Mouse (Mus musculus): ENCODE data around the gene Cblb.
A peak's percentile ranks its signal among the peaks of the same experiment; 100 is the strongest.

Cblb gene

DNA sequence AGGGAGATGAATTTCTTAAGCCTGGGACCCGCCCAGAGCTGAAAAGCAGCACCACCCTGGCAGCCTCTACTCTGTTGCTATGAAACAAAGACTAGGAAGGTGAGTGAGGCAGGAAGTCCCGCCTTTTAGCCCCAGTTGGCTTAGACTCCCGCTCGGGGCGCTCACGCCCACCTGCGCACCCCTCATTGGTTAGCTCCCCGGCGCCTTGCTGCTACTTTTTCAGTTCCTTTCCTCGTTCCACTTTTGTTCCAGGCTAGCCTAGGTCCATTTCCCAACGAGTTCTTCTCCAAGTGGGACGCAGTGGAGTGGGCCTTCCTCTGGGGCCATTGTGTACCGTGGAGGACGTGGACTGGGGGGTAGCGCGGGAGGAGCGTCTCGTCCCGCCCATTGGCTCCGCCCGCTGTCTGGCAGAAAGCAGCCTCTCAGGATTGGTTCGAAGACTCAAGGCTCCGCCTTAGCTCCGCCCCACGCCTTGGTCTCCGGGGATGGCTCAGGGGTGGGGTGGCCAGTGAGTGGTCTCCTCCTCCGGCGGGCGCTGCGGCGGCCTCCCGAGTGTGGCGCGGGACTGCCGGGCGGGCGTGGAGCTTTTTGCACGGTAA, at the start of gene Cblb:
Gene Cblb, plus strand, starts transcription at position 135 of the 599 bp plus-strand sequence.
- DNase-seq (ENCODE audit: low spot score), result peak; percentile 97

DNA sequence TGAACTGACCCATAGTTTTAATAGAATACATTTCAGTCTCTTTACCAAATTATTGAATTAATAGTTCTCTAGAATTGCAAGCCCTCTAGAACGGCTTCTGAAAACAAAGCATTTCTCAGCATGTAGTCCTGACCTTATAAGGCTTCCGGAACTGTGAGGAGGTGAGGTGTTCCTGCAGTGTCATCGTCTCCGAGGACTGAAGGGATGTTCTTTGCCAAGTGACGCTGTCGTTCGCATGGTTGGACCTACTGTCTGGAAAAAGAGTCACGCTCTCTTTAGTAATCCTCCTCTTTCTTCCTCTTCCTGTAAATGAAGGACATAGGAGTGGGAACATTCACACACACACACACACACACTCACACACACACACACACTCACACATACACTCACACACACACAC, 45.6 kb upstream of the Cblb start:
- DNase-seq (ENCODE audit: low spot score), result no peak

DNA sequence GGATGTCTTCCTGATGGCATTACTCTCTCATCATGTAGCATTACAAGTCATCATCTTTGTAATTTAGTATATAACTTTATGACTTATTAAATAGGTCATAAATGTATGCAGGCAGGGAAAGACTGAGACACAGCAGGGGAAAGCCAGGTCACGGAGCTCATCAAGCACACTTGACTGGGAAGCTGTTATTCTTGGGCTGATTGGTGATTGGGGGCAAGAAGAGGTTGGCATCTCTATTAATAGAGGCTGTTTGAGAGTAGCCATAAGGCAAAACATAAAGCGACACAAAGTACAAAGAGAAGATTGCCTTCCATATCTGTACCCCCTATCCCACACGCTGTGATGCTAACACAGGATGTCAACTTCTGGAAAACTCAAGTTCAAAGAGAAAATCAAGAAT, 44.8 kb upstream of the Cblb start:
- no peak for DNase-seq (ENCODE audit: low spot score)

DNA sequence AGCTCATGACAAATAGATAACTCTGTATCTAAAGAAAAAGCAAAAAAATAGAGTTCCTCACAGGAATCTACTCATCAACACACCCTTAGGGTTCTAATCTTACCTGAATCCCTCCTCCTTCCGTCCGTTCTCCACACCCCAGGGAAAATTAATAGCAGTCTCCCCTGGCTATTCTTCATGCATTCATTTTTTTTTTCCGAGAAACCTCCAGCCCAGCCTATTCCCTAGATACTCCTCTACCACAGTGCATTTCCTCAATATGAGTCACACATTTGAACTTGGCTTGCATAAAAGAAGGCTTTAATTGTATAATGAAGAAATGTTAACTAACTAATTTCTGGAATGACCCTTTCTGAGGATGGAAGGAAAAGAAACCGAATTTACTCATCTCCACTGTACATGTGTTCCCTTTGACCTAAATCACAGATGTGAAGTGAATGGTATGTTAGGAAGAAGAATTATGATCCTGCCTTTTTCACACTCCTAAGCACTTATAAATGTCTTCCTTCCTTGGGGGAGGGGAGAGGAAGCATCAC, 43.9 kb upstream of the Cblb start:
- no peak for DNase-seq (ENCODE audit: low spot score)

DNA sequence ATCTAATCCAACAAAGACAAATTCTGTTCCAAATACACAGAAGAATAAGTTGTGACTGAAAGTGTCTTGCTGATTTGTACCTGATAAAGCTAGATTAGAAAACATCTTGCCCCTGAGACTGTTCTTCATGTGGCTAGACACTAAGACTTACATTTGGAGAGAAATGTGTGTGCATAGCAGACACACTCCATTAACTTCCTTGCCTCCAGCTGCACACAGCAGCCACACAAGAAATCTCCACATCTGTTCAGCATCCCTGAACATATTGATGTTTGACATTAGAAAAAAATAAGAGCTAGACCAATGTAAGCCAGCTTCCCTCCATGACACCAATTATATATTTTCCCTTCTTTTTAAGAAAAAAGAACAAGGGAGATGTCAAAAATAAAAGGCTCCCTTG, 43.0 kb upstream of the Cblb start:
- DNase-seq (ENCODE audit: low spot score), result no peak

DNA sequence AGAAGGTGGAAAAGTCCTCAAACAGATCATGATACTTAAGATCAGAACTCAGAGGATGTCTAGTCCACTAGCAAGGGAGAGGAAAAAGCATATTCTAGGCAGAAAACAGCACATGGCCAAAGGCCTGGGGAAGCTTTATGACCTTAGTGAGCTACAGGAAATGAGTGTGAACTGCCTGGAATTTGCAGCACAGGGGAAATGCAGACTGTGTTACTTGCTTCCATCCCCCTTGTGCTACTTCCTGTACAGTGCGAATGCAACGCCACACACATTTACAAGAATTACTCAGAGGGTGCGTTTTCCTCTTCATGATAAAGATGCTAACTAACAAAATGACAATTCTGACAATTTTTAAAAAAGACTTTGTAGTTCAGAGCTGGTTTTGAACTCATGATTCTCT, 41.8 kb upstream of the Cblb start:
- no peak for DNase-seq (ENCODE audit: low spot score)

DNA sequence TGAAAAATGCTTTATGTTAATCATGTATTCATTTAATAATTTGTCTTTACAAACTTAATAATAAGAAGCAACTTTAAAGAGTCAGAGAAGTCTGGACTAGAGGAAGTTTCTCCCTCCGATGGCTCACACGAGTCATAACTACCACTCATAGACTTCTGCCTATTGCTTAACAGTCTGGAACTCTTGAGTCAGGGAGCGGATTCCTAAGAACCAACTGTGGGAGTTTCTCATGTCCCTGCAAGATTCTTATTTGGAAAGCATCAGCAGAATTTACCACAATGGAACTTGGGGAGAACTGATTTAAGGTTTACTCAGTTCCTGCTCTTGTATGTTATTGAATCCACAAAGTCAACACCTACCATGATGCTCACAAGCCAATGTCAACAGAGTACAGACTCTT, 31.0 kb upstream of the Cblb start:
- no peak for DNase-seq (ENCODE audit: low spot score)

DNA sequence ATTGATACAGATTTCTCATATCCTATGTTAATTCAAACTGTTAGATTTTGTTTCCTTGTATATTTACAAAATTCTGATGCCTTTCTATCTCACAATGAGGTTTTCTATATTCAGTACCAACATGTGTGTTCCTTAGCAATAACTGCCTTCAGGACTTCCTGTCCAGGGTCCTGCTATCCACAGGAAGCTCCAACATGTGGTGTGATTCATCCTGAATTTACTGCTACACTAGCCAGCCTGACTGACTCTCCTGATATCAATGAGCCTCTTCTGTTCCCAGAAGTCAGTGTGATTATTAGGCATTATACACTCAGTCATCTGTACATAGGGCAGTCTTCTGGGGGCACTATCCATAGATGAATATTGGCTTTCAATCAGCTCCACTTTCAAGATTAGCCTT, 30.2 kb upstream of the Cblb start:
- DNase-seq (ENCODE audit: low spot score), result no peak

DNA sequence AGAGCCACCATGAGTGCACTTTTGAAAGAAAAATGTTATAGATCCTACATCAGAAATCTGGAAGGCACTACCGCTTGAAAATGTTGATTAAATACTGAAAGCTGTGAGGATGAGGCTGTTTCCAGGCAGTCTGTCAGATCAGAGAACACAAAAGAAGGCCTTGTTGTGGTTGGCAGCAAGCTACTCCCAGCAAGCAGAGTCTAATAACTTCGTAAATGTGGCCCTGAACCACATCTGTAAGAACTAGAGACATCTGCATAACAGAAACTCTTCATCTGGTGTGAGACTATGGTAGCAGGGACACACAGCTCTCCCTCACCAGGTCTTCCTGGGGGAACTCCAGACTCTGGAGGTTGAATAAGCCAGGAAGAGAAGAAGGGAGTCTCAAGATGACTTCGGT, 24.0 kb upstream of the Cblb start:
- DNase-seq (ENCODE audit: low spot score), result no peak

DNA sequence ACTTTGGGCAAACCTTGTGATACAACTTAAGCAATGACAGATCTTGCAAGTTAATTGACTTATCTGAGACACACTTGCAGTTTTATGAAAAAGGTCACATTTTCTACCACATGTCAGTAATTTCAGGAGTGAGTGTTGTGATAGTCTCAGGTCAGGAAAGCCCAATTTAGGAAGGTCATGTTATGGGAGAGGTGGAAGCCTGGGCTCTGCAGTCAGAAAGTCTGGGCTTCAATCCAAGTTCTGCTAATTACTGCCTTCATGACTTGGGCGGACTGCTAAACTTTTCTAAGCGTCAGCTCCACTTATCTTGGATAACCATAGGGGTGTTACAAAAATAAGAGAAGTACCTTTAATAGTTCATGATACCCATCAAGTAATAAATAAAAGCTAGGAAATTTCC, 22.6 kb upstream of the Cblb start:
- no peak for DNase-seq (ENCODE audit: low spot score)

DNA sequence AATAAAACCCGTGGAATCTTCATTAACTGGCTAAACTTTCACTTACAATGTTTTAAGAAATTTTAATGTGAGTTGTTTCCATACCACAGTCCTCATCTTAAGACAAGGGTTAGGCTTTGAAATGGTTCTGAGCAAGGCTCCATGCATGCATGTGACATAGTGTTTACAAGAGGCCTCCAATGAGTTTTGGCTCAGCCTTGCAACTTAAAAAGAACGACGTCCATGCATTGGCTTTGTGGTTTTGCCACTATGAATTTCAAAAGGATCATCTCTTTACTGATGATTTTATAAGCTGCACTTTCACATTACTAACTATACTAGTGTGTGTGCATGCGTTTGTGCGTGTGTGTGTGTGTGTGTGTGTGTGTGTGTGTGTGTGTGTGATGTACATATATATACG, 21.6 kb upstream of the Cblb start:
- no peak for DNase-seq (ENCODE audit: low spot score)

DNA sequence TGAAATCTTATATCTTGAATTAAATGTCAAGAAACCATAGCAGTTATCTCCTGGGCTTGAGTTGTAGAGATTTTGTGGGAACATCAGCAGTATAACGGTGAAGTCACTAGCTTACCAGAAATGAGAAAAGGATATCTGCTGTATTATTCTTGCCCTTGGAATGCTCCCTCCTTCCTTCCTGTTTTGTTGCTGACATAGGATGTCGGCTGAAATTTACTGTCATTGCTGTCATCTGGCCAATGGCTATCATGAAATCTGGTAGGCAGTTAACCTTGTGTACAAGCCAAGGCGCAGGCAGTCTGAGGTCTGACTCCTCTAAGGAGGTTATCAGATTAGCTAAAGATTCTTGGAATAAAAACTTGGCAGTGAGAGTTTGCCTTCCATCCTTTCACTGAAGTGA, 18.0 kb upstream of the Cblb start:
- DNase-seq (ENCODE audit: low spot score), result peak; percentile 53

DNA sequence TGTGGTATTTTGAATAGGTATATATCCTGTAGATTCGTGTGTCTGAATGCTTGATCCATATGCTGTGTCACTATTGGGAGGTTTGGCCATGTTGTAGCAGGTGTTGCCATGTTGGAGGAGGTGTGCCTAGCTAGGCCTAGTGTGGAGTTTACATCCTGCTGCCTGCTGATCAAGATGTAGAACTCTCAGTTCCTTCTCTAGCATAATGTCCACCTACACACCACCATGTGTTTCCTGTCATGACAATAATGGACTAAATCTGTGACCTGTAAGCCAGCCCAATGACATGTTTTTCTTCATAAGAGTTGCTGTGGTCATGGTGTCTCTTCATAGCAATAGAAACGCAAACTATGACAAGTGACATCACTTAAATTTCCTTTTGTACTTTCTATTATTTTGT, 17.2 kb upstream of the Cblb start:
- no peak for DNase-seq (ENCODE audit: low spot score)

DNA sequence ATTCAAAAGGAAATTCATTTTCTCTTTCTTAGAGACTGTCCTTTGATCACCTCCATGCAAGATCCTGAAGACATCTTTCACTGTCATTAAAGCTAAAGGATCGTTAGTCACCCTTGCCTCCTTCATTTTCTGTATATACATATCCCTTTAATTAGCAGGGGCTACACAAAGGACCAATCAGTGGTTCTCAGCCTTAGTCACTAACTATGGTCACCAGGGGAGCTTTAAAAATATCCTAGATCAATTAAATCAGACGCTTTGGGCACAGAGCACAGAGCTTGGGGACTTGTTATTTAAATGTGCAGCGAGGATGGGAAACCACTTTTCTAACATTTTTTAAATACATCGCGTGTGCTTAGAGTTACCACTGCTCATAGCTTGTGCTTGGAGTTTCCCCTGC, 7.6 kb upstream of the Cblb start:
- DNase-seq (ENCODE audit: low spot score), result no peak

DNA sequence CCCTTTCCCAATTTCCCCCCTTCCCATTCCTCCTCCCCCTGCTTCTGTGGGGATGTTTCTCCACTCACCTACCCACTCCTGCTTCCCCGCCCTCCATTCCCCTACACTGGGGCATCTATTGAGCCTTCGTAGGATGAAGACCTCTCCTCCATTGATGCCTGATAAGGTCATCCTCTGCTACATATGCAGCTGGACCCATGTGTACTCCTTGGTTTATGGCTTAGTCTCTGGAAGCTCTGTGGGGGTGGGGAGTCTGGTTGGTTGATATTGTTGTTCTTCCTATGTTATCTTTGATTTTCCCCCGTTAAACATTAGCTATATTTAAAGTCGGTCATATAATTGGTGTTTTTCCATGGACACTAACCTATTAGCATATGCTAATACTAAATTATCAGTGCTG, 3.7 kb upstream of the Cblb start:
- DNase-seq (ENCODE audit: low spot score), result no peak

DNA sequence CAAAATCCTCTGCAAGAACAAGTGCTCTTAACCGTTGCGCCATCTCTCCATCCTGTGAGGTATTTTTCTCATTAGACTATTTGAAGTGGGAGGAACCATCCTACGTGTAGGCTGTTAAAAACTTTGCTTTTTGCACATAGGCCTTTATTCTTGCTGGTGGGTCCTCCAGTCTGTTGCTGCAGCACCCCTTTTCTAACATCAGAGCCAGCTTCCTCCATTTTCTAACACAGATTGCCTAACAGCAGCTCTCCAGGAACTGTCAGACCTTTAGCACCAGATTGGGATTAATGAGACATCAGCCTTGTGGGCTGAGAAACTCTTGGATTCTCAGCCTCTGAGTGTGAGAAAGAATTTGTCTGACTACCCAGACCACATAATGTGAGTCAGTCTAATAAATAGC, 2.0 kb upstream of the Cblb start:
- DNase-seq (ENCODE audit: low spot score), result no peak

DNA sequence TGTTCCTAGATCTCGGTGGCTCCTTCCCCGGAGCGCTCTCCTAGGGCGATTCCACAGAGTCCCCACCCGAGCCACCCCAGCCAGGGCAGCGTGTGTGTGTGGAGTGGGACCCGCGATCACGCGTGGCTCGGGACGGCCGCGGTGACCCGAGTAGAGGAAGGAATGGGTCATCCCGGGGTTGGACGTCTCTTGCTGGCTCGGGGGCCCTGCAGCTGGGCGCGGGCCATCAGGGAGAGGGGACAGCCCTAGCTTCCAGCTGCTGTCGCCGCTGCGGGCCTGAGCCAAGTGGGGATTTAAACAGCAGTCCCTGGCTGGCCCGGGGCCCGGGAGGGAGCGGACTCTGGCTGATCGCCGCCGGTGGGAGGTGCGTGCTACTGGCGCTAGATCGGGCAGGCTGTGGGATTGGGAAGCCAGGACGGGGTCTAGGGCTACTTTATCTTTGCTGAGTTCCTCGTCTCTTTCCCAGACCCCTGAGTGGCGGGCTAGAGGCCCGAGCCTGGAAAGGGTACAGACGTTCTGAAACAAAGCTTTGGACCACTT, 757 bp downstream of the Cblb start:
- DNase-seq (ENCODE audit: low spot score), result peak; percentile 81

DNA sequence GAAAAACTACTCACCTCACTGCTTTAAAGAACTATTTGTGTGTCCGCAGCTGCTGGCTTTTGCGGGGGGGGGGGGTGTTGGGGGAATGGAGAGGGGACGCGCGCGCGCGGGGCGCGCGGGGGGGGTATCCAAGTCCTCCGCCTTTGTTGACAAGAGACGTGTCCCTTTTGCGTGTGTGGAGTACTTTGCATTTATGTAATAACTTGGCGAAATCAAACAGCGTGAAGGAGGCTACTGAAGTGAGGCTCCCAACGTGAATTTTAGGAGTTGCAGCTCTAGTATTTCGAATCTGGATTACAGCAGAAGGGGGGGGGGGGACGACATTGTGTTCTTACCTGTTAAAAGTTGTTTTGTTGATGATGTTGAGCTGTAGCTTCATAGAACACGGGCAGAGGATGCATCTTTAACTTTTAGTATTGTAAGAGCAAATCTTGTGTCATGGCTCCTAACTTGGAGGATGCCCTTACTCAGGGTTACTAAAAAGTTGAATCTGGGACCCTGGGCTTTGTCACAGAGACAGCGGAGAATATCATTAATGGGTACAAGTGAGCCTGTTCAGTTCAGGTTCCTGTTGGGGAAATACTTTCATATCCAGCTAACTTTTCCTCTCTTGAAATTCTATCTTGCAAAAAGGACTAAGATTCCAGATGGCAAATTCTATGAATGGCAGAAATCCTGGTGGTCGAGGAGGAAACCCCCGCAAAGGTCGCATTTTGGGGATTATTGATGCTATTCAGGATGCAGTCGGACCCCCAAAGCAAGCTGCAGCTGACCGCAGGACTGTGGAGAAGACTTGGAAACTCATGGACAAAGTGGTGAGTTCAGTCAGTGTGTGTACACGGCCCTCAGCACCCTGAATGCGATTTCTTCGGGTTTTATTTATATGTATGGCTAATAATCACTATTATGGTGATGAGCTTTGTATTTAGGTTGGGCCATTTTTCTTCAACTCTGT, 1.6 kb downstream of the Cblb start:
- no peak for DNase-seq (ENCODE audit: low spot score)

DNA sequence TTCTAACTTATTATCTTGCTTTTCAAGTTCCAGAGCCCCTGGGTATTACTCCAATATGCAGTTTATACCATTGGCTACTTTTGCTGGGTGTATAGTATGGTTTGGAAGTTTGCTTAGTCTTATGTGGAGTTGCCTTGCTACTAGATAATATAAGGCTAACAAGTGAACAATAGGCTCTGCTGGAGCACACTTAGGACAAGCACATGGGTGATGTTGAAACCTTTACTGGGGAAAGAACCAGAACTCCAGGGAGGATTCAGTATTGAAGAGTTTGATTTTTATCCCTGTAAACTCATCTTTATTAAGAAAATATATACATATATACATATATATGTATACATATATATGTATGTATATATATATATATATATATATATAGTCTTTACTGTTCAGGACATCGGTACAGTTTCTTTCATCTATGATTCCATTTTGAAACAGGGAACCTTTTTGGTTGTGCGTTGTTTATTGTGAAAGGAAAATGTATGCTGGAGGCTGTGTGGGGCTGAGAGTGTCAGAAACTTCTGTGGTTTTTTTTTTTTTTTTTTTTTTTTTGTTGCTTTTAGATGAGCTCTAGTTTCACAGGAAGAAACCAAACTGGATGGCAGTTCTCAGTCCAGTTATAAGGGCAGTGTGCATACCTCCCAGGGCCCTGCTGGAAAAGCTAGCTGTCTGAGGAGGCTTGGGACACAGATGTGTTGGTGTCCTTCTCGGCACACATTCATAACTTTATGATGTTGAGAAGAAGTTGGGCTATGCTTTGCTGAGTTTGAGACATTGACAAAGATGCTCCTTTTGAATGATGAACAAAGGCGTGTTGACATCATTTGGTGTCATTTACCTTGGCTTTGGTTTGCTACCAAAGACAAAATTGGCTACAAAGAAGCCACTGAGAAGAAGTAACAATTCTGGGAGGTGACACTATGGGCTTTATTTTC, 2.6 kb downstream of the Cblb start:
- no peak for DNase-seq (ENCODE audit: low spot score)

DNA sequence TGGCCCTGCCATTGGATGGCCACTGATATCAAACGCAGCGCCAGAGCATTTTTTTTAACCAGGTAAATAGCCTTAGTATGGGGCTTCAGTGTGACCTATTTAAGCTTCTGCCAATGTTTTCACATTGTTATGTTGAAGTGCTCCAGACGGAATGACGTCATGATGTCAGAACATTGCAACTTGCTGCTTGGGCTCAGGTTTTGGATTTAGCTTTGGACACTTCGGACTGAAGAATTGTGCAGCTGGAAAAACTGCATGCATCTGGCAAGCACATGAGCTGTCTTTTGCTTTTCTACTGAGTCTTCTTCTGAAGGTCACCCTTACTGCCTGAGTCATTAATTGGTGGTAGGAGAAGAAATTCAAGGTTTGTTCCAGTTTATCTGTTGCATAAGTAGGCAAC, 3.3 kb downstream of the Cblb start:
- no peak for DNase-seq (ENCODE audit: low spot score)

DNA sequence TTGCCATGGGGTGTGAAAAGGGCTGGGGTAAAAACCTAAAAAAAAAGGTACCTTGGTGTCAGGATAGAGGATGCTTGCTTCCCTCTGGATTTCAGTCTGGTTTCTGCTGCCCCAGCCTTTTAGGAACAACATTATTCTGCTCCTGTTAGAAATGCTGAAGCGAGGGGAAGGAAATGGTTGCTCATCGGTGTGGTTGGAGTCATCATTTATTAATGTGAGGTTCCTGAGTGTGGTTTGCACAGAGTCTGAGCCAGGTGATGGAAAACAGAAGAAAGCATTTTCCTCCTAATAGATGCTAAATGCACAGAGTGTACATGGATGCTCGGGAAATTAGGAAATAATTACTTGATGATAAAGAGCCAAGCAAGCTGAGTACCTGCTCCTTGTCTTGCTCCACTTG, 5.3 kb downstream of the Cblb start:
- DNase-seq (ENCODE audit: low spot score), result no peak

DNA sequence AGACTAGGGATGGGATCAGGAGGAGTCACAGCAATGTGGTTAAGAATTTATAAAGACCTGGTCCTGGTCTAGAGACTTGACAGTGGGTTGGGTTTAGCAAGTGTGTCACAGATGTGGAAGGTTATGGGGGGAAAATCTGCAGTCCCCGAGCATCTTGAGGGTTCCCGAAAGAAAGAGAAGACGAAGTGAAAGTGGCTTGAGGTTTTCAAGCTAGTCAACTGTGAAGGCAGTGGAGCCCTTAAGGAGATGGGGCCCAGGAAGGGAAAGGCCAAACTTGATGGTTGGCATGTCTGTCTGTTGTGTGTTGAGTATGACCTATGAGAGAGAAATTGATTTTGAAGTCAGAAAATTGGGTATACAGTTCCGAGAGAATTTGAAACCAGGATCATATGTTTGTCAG, 7.3 kb downstream of the Cblb start:
- no peak for DNase-seq (ENCODE audit: low spot score)

All from ovary, adult 18-20 months (tissue).